23 mouse cellular contexts compared by ENCODE assay signal in genomic region chr7:27417151-27417550, GRCm38 (mm10). TPM values are rescaled to one million over a fixed set of nuclear protein-coding genes. Genes with fewer than 3 reads are reported as not detected.
A peak's percentile ranks its signal among the peaks of the same experiment; 100 is the strongest.
DNase-seq lines count a peak whose midpoint lies in the region; ATAC-seq and TF ChIP-seq lines count a peak whose summit lies in the region.
"Had no signal": no experiment of that assay in that cellular context is flagged by ENCODE, and none has a peak within 500 bp of the region (broad histone marks: within the 10 kb centered on the region; RNA-seq: fewer than 3 reads in every experiment).

No protein-coding gene starts in this region.

- no peak overlapping the region for H3K4me3 ChIP-seq in forebrain, postnatal 0 days (ENCODE audit: low read depth, low read length)
- H3K4me3 ChIP-seq in forebrain, embryonic 14.5 days (ENCODE audit: low read depth, low read length): no peak overlapping the region
- H3K4me3 ChIP-seq in midbrain, embryonic 16.5 days (ENCODE audit: low read depth, low read length): no peak overlapping the region
- no peak overlapping the region for H3K4me3 ChIP-seq in midbrain, embryonic 14.5 days (replicated peaks; ENCODE audit: low read depth, low read length)
- H3K4me3 ChIP-seq: embryonic facial prominence, embryonic 10.5 days; embryonic facial prominence, embryonic 12.5 days; forebrain, embryonic 12.5 days; forebrain, embryonic 15.5 days had no signal

- peak; percentile 89 for ATAC-seq in forebrain, postnatal 0 days
- ATAC-seq in forebrain, embryonic 14.5 days: no peak
- 0 out of 2 replicates have a peak, but pooled peaks have one; percentile 11 for ATAC-seq in midbrain, embryonic 16.5 days
- ATAC-seq in midbrain, embryonic 14.5 days (ENCODE audit: low FRiP score, low TSS enrichment): no peak
- no peak for ATAC-seq in frontal cortex, adult (ENCODE audit: low TSS enrichment)
- ATAC-seq: forebrain, embryonic 15.5 days had no signal

- no peaks in the 10 kb centered on the region for H3K27me3 ChIP-seq in forebrain, postnatal 0 days (ENCODE audit: insufficient read depth, low read length)
- H3K27me3 ChIP-seq in forebrain, embryonic 14.5 days (replicated peaks; ENCODE audit: control insufficient read depth, insufficient read depth, low read length): no peaks in the 10 kb centered on the region
- H3K27me3 ChIP-seq in midbrain, embryonic 16.5 days (ENCODE audit: control insufficient read depth, insufficient read depth, low read depth, low read length): 0 out of 2 replicates have a peak, but pooled peaks cover 2% of the 10 kb centered on the region
- H3K27me3 ChIP-seq in midbrain, embryonic 14.5 days (ENCODE audit: control insufficient read depth, insufficient read depth, low read length): no peaks in the 10 kb centered on the region
- H3K27me3 ChIP-seq: forebrain, embryonic 15.5 days had no signal

- DNase-seq in forebrain, postnatal 0 days: no peak
- no peak for DNase-seq in forebrain, embryonic 14.5 days (ENCODE audit: low spot score)
- no peak for DNase-seq in midbrain, embryonic 14.5 days
- peak; percentile 34 to 68 for DNase-seq in right cerebral cortex, postnatal 10 days (ENCODE audit: low spot score in 2 of 2)
- DNase-seq in right cerebral cortex, postnatal 4 days: no peak
- DNase-seq in telencephalon, adult 2 months (ENCODE audit: low read depth, low spot score): peak; percentile 51
- DNase-seq: adrenal gland, adult 2 months; adrenal gland, postnatal 10 days; adrenal gland, postnatal 25 days; cerebellum, adult 11-12 months; cerebellum, adult 2 months; cerebellum, adult 9-10 months; cerebellum, postnatal 25 days had no signal

- H3K9ac ChIP-seq in forebrain, postnatal 0 days: no peak overlapping the region
- no peak overlapping the region for H3K9ac ChIP-seq in forebrain, embryonic 14.5 days (ENCODE audit: low read length)
- H3K9ac ChIP-seq in midbrain, embryonic 16.5 days (ENCODE audit: low read depth, low read length): no peak overlapping the region
- H3K9ac ChIP-seq in midbrain, embryonic 14.5 days (replicated peaks; ENCODE audit: low read length): no peak overlapping the region
- H3K9ac ChIP-seq: embryonic facial prominence, embryonic 12.5 days; forebrain, embryonic 12.5 days; forebrain, embryonic 15.5 days had no signal

- WGBS in forebrain, postnatal 0 days: 70% methylated on average over 2 of the region's 2 CpGs
- 75% methylated on average over 2 of the region's 2 CpGs for whole genome bisulfite sequencing in forebrain, embryonic 14.5 days
- WGBS in midbrain, embryonic 16.5 days: 76% methylated on average over 2 of the region's 2 CpGs
- 79% methylated on average over 2 of the region's 2 CpGs for WGBS in midbrain, embryonic 14.5 days

- no peak overlapping the region for H3K27ac ChIP-seq in forebrain, postnatal 0 days (ENCODE audit: low read depth, low read length)
- no peak overlapping the region for H3K27ac ChIP-seq in forebrain, embryonic 14.5 days (ENCODE audit: low read depth, low read length)
- H3K27ac ChIP-seq in midbrain, embryonic 16.5 days (ENCODE audit: low read length): no peak overlapping the region
- no peak overlapping the region for H3K27ac ChIP-seq in midbrain, embryonic 14.5 days (replicated peaks; ENCODE audit: low read depth, low read length)
- H3K27ac ChIP-seq: embryonic facial prominence, embryonic 10.5 days; embryonic facial prominence, embryonic 12.5 days; forebrain, embryonic 12.5 days; forebrain, embryonic 15.5 days had no signal

- H3K9me3 ChIP-seq in forebrain, postnatal 0 days (ENCODE audit: low read length): no peaks in the 10 kb centered on the region
- no peaks in the 10 kb centered on the region for H3K9me3 ChIP-seq in forebrain, embryonic 14.5 days (replicated peaks; ENCODE audit: control insufficient read depth, low read length)
- H3K9me3 ChIP-seq in midbrain, embryonic 16.5 days (replicated peaks; ENCODE audit: control insufficient read depth, low read length, poor library complexity, severe bottlenecking): no peaks in the 10 kb centered on the region
- peaks cover 3% of the 10 kb centered on the region; the same call in 1 of the 2 replicates for H3K9me3 ChIP-seq in midbrain, embryonic 14.5 days (ENCODE audit: control insufficient read depth, low read length)
- H3K9me3 ChIP-seq: forebrain, embryonic 12.5 days; forebrain, embryonic 15.5 days had no signal

- no peak overlapping the region for H3K4me2 ChIP-seq in forebrain, postnatal 0 days (ENCODE audit: low read depth)
- no peak overlapping the region for H3K4me2 ChIP-seq in forebrain, embryonic 14.5 days (ENCODE audit: low read length)
- no peak overlapping the region for H3K4me2 ChIP-seq in midbrain, embryonic 16.5 days (ENCODE audit: low read length)
- no peak overlapping the region for H3K4me2 ChIP-seq in midbrain, embryonic 14.5 days (ENCODE audit: low read length)
- H3K4me2 ChIP-seq: embryonic facial prominence, embryonic 12.5 days; forebrain, embryonic 12.5 days; forebrain, embryonic 15.5 days had no signal

- peaks cover 7% of the 10 kb centered on the region; the same call in 1 of the 2 replicates for H3K36me3 ChIP-seq in forebrain, postnatal 0 days (ENCODE audit: insufficient read depth)
- no peaks in the 10 kb centered on the region for H3K36me3 ChIP-seq in forebrain, embryonic 14.5 days (ENCODE audit: control insufficient read depth, insufficient read depth, low read length)
- peaks cover 17% of the 10 kb centered on the region for H3K36me3 ChIP-seq in midbrain, embryonic 16.5 days (ENCODE audit: control insufficient read depth, insufficient read depth, low read length)
- no peaks in the 10 kb centered on the region for H3K36me3 ChIP-seq in midbrain, embryonic 14.5 days (ENCODE audit: control insufficient read depth, insufficient read depth, low read length)
- H3K36me3 ChIP-seq: embryonic facial prominence, embryonic 10.5 days; embryonic facial prominence, embryonic 12.5 days; forebrain, embryonic 12.5 days had no signal

- H3K4me1 ChIP-seq in forebrain, postnatal 0 days (ENCODE audit: insufficient read depth): no peaks in the 10 kb centered on the region
- H3K4me1 ChIP-seq in forebrain, embryonic 14.5 days (ENCODE audit: control insufficient read depth, insufficient read depth, low read length): no peaks in the 10 kb centered on the region
- H3K4me1 ChIP-seq in midbrain, embryonic 16.5 days (ENCODE audit: control insufficient read depth, insufficient read depth, low read length): no peaks in the 10 kb centered on the region
- no peaks in the 10 kb centered on the region for H3K4me1 ChIP-seq in midbrain, embryonic 14.5 days (ENCODE audit: control insufficient read depth, insufficient read depth, low read length)
- H3K4me1 ChIP-seq: embryonic facial prominence, embryonic 10.5 days; embryonic facial prominence, embryonic 12.5 days; forebrain, embryonic 12.5 days; forebrain, embryonic 15.5 days had no signal

- no peak for TF ChIP-seq CTCF in forebrain, postnatal 0 days (IDR thresholded peaks at IDR 0.05; ENCODE audit: low read depth)

RNA-seq across cellular contexts. Expression of gene Sptbn4, which starts 30.3 kb away (rescaled TPM):
- total RNA-seq in forebrain, postnatal 0 days (2014; rRNA removed): 18.8 and 22.3 TPM in 2 replicates
- polyA plus RNA-seq in forebrain, postnatal 0 days (2015; fragmentation: Nextera tagmentation; extraction: Ambion mirVana): 2.5 and 3.8 TPM in 2 replicates
- polyA plus RNA-seq in forebrain, embryonic 14.5 days (2014; fragmentation: Nextera tagmentation; extraction: Ambion mirVana): 1.6 and 1.7 TPM in 2 replicates
- polyA plus RNA-seq in midbrain, embryonic 16.5 days (2015; fragmentation: Nextera tagmentation; extraction: Ambion mirVana): 3.1 and 4.4 TPM in 2 replicates
- 4.1 and 4.7 TPM in 2 replicates for polyA plus RNA-seq in midbrain, embryonic 14.5 days (2014; fragmentation: Nextera tagmentation; extraction: Ambion mirVana)

RNA-seq across cellular contexts. Expression of gene Blvrb, which starts 30.6 kb away (rescaled TPM):
- total RNA-seq in forebrain, postnatal 0 days (2014; rRNA removed): 11.6 and 14.3 TPM in 2 replicates
- polyA plus RNA-seq in forebrain, postnatal 0 days (2015; fragmentation: Nextera tagmentation; extraction: Ambion mirVana): 16.3 and 18.9 TPM in 2 replicates
- polyA plus RNA-seq in forebrain, embryonic 14.5 days (2014; fragmentation: Nextera tagmentation; extraction: Ambion mirVana): 22.4 and 23.7 TPM in 2 replicates
- 13.2 and 15.1 TPM in 2 replicates for polyA plus RNA-seq in midbrain, embryonic 16.5 days (2015; fragmentation: Nextera tagmentation; extraction: Ambion mirVana)
- 8.9 and 17.3 TPM in 2 replicates for polyA plus RNA-seq in midbrain, embryonic 14.5 days (2014; fragmentation: Nextera tagmentation; extraction: Ambion mirVana)

RNA-seq across cellular contexts. Expression of gene Sertad3, which starts 56.4 kb away (rescaled TPM):
- total RNA-seq in forebrain, postnatal 0 days (2014; rRNA removed): 1.8 and 5.5 TPM in 2 replicates
- 4.3 and 4.9 TPM in 2 replicates for polyA plus RNA-seq in forebrain, postnatal 0 days (2015; fragmentation: Nextera tagmentation; extraction: Ambion mirVana)
- polyA plus RNA-seq in forebrain, embryonic 14.5 days (2014; fragmentation: Nextera tagmentation; extraction: Ambion mirVana): 12.5 and 14.2 TPM in 2 replicates
- polyA plus RNA-seq in midbrain, embryonic 16.5 days (2015; fragmentation: Nextera tagmentation; extraction: Ambion mirVana): 7.1 and 8.4 TPM in 2 replicates
- polyA plus RNA-seq in midbrain, embryonic 14.5 days (2014; fragmentation: Nextera tagmentation; extraction: Ambion mirVana): 6.6 and 9.8 TPM in 2 replicates

RNA-seq across cellular contexts. Expression of gene Gm20479, which starts 59.9 kb away (rescaled TPM):
- total RNA-seq in forebrain, postnatal 0 days (2014; rRNA removed): not detected in 2 replicates
- polyA plus RNA-seq in forebrain, postnatal 0 days (2015; fragmentation: Nextera tagmentation; extraction: Ambion mirVana): not detected in 2 replicates
- polyA plus RNA-seq in forebrain, embryonic 14.5 days (2014; fragmentation: Nextera tagmentation; extraction: Ambion mirVana): 0.38 TPM in 1 of 2 replicates, not detected in the other
- not detected in 2 replicates for polyA plus RNA-seq in midbrain, embryonic 16.5 days (2015; fragmentation: Nextera tagmentation; extraction: Ambion mirVana)
- not detected in 2 replicates for polyA plus RNA-seq in midbrain, embryonic 14.5 days (2014; fragmentation: Nextera tagmentation; extraction: Ambion mirVana)
- total RNA-seq: MEL had no signal
- polyA plus RNA-seq: C2C12; cerebellum, adult 2 months; embryonic facial prominence, embryonic 10.5 days; embryonic facial prominence, embryonic 14.5 days; forebrain, embryonic 12.5 days; frontal cortex, adult 2 months had no signal

Comparison
In these comparisons a context has a peak if more than half of its experiments do, and no peak if none do; other contexts are left out.
1. ATAC-seq: peak in forebrain, postnatal 0 days (single experiment) and midbrain, embryonic 16.5 days (single experiment); none in forebrain, embryonic 14.5 days (single experiment), midbrain, embryonic 14.5 days (single experiment) and frontal cortex, adult (single experiment).
2. DNase-seq: peak in right cerebral cortex, postnatal 10 days (2 of 2) and telencephalon, adult 2 months (single experiment); none in forebrain, postnatal 0 days (single experiment), forebrain, embryonic 14.5 days (single experiment), midbrain, embryonic 14.5 days (single experiment) and right cerebral cortex, postnatal 4 days (single experiment).